ENCODE assay signal across 20 mouse cellular contexts in genomic region chr11:8881521-8881920, GRCm38 (mm10).
DNase-seq lines count a peak whose midpoint lies in the region; TF ChIP-seq lines count a peak whose summit lies in the region.
"Had no signal": no experiment of that assay in that cellular context is flagged by ENCODE, and none has a peak within 500 bp of the region (broad histone marks: within the 10 kb centered on the region; RNA-seq: fewer than 3 reads in every experiment).

No protein-coding gene starts in this region.

- no peak overlapping the region for H3K4me2 ChIP-seq in CH12.LX (ENCODE audit: insufficient read depth, low read depth, poor library complexity, severe bottlenecking)
- H3K4me2 ChIP-seq: forebrain, embryonic 12.5 days; heart, embryonic 12.5 days; hindbrain, embryonic 15.5 days; neural tube, embryonic 13.5 days had no signal

- H3K79me2 ChIP-seq in CH12.LX (replicated peaks; ENCODE audit: control insufficient read depth, extremely low read depth, insufficient read depth, poor library complexity, severe bottlenecking), result no peaks in the 10 kb centered on the region

- TF ChIP-seq CTCF in cerebellum, adult 2 months (IDR thresholded peaks at IDR 0.05; ENCODE audit: borderline replicate concordance, insufficient read depth, low read depth, low read length), result peak; percentile 21; the same call in 1 of the 2 replicates
- TF ChIP-seq CTCF in layer of hippocampus, adult 2 months (conservative IDR thresholded peaks at IDR 0.05), result peak; percentile 50
- TF ChIP-seq CTCF in CH12.LX (conservative IDR thresholded peaks at IDR 0.05 in 1 of 2, IDR thresholded peaks at IDR 0.05 in 1 of 2; ENCODE audit: low read depth in 2 of 2, low read length in 2 of 2), result peak; percentile 26 to 55; a peak in 3 of 4 replicates
- TF ChIP-seq CTCF in brain, embryonic 14.5 days (IDR thresholded peaks at IDR 0.05; ENCODE audit: borderline replicate concordance, extremely low read depth, insufficient read depth, insufficient read length), result peak; percentile 26; the same call in 1 of the 2 replicates

- no peaks in the 10 kb centered on the region for H3K36me3 ChIP-seq in CH12.LX (replicated peaks in 1 of 2; ENCODE audit: control insufficient read depth in 1 of 2, insufficient read depth in 1 of 2, low read length in 1 of 2)
- H3K36me3 ChIP-seq: forebrain, embryonic 12.5 days; heart, embryonic 12.5 days; hindbrain, embryonic 15.5 days; neural tube, embryonic 13.5 days had no signal

- TF ChIP-seq RAD21 in CH12.LX (IDR thresholded peaks at IDR 0.05; ENCODE audit: low read depth, low read length), result peak; percentile 38

- H3K27me3 ChIP-seq in cerebellum, adult 2 months (ENCODE audit: control insufficient read depth, insufficient read depth, low read length), result no peaks in the 10 kb centered on the region
- peaks cover 66% of the 10 kb centered on the region for H3K27me3 ChIP-seq in CH12.LX (replicated peaks)
- H3K27me3 ChIP-seq: forebrain, embryonic 12.5 days; heart, embryonic 12.5 days; hindbrain, embryonic 15.5 days; neural tube, embryonic 13.5 days had no signal

- no peaks in the 10 kb centered on the region for H3K9me3 ChIP-seq in CH12.LX (replicated peaks; ENCODE audit: low read length)
- H3K9me3 ChIP-seq: forebrain, embryonic 12.5 days; heart, embryonic 12.5 days; hindbrain, embryonic 15.5 days; neural tube, embryonic 13.5 days had no signal

- H3K9ac ChIP-seq in CH12.LX (ENCODE audit: insufficient read depth, low read depth), result no peak overlapping the region
- H3K9ac ChIP-seq: forebrain, embryonic 12.5 days; heart, embryonic 12.5 days; hindbrain, embryonic 15.5 days; neural tube, embryonic 13.5 days had no signal

- WGBS in cerebellum, adult 2 months, result 68% methylated on average over 2 of the region's 2 CpGs

- H3K4me3 ChIP-seq in cerebellum, adult 2 months (replicated peaks; ENCODE audit: insufficient read depth, low read depth, low read length), result no peak overlapping the region
- H3K4me3 ChIP-seq in layer of hippocampus, adult 2 months, result no peak overlapping the region
- no peak overlapping the region for H3K4me3 ChIP-seq in CH12.LX (replicated peaks in 1 of 3; ENCODE audit: low read depth in 2 of 3, low read length in 2 of 3, poor library complexity in 1 of 3)
- H3K4me3 ChIP-seq: forebrain, embryonic 12.5 days; heart, embryonic 12.5 days; hindbrain, embryonic 15.5 days; neural tube, embryonic 13.5 days had no signal

- H3K27ac ChIP-seq in cerebellum, adult 2 months (ENCODE audit: insufficient read depth, low read length), result no peak overlapping the region
- H3K27ac ChIP-seq in layer of hippocampus, adult 2 months, result no peak overlapping the region
- H3K27ac ChIP-seq in CH12.LX (ENCODE audit: insufficient read depth, low read depth), result no peak overlapping the region
- H3K27ac ChIP-seq: forebrain, embryonic 12.5 days; hindbrain, embryonic 15.5 days; neural tube, embryonic 13.5 days had no signal

- no peaks in the 10 kb centered on the region for H3K4me1 ChIP-seq in cerebellum, adult 2 months (ENCODE audit: control insufficient read depth, insufficient read depth, low read length)
- H3K4me1 ChIP-seq in CH12.LX (ENCODE audit: control insufficient read depth in 1 of 2, insufficient read depth in 2 of 2), result no peaks in the 10 kb centered on the region
- H3K4me1 ChIP-seq: forebrain, embryonic 12.5 days; heart, embryonic 12.5 days; hindbrain, embryonic 15.5 days; neural tube, embryonic 13.5 days had no signal

- no peak for TF ChIP-seq POLR2A in cerebellum, adult 2 months (IDR thresholded peaks at IDR 0.05; ENCODE audit: borderline replicate concordance, insufficient read depth, low read length)
- TF ChIP-seq POLR2A in CH12.LX (IDR thresholded peaks at IDR 0.05; ENCODE audit: low read depth, low read length), result no peak
- no peak for TF ChIP-seq POLR2A in brain, embryonic 14.5 days (IDR thresholded peaks at IDR 0.05; ENCODE audit: borderline replicate concordance, extremely low read depth, insufficient read depth, insufficient read length, poor library complexity, severe bottlenecking)

- TF ChIP-seq EP300 in CH12.LX (IDR thresholded peaks at IDR 0.05; ENCODE audit: low read length), result no peak

- in situ Hi-C loops in CH12.LX (cut with MboI; ENCODE audit: low pct_ligation_motif_present, low pct_unique_long_range_greater_than_20kb, low sequenced_read_pairs), result no loop called here

- no peak for DNase-seq in cerebellum, adult 2 months
- DNase-seq in cerebellum, adult 9-11 months, result no peak
- no peak for DNase-seq in layer of hippocampus, adult 2 months (ENCODE audit: low spot score in 2 of 2)
- no peak for DNase-seq in layer of hippocampus, postnatal 14 days (ENCODE audit: low spot score in 2 of 2)
- no peak for DNase-seq in CH12.LX (ENCODE audit: extremely low read depth)
- DNase-seq in brain, embryonic 14.5 days (ENCODE audit: low read depth), result no peak
- DNase-seq in testis, postnatal 10 days (ENCODE audit: low spot score), result no peak
- no peak for DNase-seq in right cerebral cortex, postnatal 36 days (ENCODE audit: low spot score in 2 of 2)
- DNase-seq: adrenal gland, adult 8-10 months; cerebellum, adult 11 months; cerebellum, postnatal 36 days; kidney, adult 18-20 months; kidney, postnatal 36 days; liver; right cerebral cortex, postnatal 25 days; thymus, postnatal 36 days had no signal

- dilution Hi-C loops in CH12.LX (cut with MboI; ENCODE audit: extremely low pct_ligation_motif_present, extremely low pct_unique_long_range_greater_than_20kb, low sequenced_read_pairs), result no loop called here

TF ChIP-seq in CH12.LX, 34 proteins besides CTCF, POLR2A, EP300 and RAD21:
- peak; percentile 22; the same call in 1 of the 2 replicates for TF ChIP-seq SMC3 (IDR thresholded peaks at IDR 0.05; ENCODE audit: low read depth, low read length)
- no peak for TF ChIP-seq POLR2AphosphoS2 (IDR thresholded peaks at IDR 0.05; ENCODE audit: low read depth, low read length)
TF ChIP-seq in CH12.LX: peak in this region for 1.
